Mouse (Mus musculus) thymus, postnatal 10 days (tissue): ENCODE measurements around the gene Akap13.
"Not testable (repeated sequence)": the region's sequence is repeated elsewhere in the genome, so short reads cannot be mapped to it uniquely, and the experiment has no call there.

Source experiments
- DNase-seq, 2 experiments: peaks; one replicate each; pipeline ENCODE4 v3.0.0; 2021; ENCODE audit warnings: low spot score in 2 of 2

The Akap13 gene

DNA sequence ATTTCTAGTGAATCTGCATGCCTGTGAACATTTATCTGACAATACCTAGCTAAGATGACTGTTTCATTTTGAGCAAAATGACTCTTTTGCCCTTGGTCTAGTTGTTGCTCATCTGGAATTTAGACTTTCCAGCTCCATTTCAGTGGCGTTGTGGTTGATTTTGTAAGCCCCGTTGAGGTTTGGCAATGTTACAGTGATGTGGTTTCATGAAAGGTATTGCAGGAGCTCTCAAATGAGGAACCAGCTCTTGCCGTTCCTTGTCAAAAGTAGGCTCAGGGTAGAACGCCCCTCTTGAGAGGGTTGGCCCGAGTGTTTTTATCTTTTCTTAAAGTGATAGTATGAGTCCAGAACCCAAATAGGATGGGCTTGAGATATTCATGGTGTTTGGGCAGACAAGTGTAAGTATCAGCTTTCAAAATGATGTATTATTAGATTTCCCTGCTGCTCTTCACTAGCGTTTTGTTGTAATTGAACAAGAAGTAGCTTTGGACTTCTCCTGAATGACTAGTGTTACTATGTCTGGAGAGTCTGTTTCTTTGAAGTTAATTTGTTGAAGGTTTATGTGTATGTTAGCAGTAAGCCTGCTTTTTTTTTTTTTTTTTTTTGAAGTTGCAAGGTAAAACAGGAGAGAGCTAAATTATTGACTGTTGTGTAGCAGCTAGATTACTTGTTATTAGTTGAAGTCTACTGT, 140.9 kb downstream of the Akap13 start:
- peak; percentile 45 to 57 for DNase-seq

DNA sequence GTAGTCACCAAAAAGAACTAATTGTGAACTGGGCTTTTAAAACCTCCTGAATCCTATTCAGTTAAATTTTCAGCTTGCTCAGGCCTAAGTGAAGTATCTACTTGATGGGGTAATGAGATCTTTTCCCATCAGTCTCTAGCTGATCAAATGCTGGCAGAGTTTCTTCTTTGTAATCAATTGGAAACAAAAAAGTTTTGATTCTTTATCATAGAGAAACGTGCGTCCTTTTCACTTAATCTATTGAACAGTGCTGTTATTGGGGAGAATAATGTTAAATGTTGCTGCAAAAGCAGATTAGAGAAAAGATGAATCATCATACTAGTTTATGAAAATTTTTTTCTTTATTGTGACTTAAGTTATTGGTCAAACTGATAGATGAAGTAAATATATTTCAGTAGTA, 142.5 kb downstream of the Akap13 start:
- DNase-seq, result no peak

DNA sequence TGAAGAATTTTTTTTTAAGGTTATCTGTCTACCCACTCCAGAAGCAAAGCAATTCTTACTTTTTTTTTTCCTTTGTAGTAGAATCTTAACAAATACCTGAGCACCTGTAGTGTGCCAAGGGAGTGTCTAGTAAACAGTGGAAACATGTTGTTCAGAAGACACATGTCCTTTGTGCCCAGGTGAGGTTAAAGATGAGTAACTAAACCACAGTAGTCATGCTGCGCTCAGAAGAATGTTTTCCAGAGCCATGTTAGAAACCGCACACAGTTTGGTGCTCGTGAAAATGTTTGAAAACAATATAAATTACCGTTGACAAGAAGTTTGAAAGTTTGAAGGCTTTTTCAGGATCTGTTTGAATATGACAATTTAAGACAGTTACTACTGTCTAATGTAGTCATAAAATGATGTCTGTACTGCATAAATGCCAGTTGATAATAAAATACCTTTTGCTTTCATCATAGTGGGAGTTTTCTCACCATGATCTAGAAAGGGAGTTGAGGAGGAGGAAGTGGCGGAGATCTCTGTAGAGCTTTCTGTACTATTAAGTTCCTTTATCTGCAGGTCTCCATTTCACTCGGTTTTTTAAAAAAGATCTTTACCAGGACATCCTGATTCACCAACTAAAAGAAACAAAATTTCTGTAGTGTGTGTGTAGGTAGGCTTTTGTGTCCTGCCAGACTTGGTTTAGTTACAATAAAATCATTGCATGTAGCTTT, 145.2 kb downstream of the Akap13 start:
- DNase-seq, result peak in 1 of 2 experiments; percentile 37

DNA sequence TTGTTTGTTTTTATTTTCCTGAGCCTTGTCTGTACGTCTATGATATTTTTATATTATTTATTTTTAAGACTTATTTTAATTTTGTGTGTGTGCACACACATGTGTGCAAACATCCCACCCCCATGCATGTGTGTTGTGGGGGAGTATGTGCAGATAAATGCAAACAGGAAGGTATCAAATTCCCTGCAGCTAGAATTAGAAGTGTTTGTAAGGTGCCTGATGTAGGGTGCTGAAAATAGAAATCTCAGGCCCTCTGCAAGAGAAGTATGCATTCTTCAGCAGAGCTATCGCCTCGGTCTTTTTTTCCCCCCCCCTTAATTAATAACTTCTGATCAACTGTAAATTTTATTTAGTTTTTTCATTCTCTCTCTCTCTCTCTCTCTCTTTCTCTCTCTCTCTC, 151.9 kb downstream of the Akap13 start:
- DNase-seq, result no peak

- peak in 1 of 2 experiments; percentile 35 for DNase-seq
Measured at GRCm38 (mm10) chr7:75608716-75609115, 153.4 kb downstream of the Akap13 start.

DNA sequence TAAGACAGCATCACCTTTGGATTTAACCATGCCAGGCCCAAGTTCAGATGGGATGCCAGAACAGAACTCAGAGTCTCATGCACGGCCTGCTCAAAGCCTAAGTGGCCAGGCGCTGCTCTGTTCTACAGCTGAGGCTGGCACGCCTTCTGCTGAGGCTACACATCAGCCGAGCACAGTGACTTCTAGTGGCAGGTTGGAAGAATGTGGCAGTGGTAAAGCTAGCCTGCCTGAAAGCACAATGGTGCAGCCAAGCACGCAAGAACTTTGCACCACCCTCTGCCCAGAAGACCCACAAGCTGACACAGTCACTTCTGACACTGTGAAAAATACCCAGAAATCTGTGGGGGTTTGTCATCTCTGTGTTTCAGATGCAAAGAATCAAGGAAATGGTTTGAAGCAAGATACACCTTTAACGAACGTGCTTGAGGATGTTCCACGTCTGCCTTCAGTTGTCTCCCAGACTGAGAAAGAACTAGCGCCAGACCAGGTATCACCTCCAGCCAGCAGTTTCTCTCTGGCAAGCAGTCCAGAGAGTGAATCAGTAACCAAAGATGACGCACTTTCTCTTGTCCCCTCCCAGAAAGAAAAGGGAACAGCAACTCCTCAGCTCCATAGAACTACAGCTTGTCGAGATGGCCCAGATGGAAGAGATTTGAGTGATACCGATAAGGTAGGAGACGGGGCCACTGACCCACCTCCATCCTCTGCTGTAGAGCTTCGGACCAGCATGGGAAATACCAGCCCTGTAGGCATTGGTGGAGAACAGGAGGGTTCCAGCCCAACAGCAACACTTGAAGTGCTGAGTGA, 154.3 kb downstream of the Akap13 start:
- DNase-seq, result peak; percentile 54 to 55

DNA sequence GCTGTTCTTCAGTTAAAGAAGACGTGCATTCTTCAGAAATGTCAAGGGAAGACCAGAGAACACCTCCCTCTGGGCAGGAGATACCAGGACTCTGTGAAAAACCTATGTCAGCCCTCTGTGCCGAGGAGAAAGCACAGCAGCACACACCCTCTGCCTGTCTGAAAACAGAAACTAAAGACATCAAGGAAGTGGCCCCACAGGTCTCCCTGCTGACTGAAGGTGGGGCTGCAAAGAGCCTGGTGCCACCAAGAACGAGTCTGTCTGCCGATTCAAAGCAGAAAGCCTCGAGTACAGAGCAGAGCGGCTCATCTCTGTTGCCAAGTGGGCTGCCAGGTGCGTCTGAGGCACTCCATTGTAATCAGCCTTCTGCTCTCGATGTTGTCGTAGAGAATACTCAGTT, 155.1 kb downstream of the Akap13 start:
- peak; percentile 69 to 70 for DNase-seq

DNA sequence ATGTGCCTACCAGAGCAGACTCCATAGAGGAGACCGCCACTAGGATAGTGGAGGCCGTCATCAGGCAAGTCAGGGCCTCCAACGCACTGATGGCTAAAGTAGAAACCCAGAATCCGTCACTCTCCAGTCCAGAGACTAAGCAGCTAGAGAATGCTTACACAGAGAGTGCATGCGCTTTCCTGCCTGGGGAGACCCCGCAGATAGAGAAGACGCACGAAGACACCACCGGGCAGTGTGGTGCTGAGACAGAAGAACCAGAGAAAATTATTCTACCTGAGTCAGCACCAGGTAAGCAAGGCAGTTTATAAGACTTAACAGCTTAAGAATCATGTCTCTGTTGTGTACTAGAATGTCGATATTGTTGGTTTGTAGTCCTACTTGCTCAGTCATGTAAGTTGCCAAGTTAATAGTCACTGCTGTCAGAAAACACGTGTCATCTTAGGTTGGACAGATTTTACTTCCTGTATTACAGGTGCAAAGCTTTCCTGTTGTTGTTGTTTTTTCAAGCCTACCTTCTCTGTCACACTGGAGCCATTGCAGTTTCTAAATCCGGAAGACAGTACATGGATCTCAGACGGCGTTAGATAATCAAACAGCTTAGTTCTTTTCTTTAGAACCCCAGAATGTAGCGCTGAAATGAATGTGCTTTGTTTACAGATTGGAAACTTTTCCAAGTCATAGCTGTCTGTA, 156.1 kb downstream of the Akap13 start:
- DNase-seq, result no peak

DNA sequence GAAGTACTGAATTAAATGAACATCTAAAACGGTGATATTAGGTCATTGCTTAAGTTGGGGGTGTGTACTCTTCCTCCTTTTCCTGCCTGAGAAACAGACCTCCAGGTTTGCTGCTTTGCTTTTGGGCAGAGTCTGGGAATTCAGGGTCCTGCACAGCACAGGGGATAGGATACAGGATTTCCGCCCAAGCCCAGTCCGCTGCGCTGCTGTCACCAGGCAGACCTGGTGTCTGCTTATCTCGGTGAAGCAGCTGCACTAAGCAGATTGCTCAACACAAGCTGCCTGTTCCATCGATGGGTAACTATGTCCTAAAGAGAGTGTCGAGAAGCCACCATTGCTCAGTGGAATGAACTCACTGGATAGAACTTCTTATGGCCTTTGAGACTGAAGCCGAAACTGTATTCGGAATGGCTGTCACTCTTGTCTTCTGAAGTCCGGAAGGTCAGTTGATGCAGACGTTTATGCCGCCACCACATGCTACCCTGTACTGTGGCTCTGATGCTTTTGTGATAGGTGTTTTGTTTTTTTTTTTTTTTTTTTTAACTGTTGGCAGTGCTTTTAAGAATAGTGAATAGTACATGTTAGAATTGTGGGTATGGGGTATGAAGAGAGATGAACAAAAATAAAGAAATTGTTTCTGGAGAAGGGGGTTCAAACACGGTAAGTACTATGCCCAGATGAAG, 156.8 kb downstream of the Akap13 start:
- peak; percentile 17 to 29 for DNase-seq

GRCm38 (mm10) chr7:75612683-75613053, 157.3 kb downstream of the Akap13 start:
- no peak for DNase-seq

DNA sequence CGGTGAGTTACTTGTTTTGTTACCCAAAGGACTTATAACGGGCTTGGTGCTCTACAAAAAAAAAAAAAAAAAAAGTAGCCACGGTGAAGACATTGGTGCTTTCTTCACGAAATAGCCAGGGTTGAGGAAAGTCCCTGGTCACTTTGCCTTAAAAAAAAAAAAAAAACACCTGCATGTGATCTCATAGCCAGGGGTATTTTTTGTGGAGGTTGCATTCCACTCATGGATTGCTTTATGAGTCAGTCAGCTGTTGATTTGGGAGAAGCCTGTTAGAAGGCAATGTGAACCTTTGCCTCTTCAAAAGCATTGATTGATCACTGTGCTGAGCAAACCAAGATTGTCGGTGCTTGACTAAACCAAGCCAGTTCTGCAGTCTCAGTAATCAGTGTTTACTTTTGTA, 157.9 kb downstream of the Akap13 start:
- DNase-seq, result no peak

DNA sequence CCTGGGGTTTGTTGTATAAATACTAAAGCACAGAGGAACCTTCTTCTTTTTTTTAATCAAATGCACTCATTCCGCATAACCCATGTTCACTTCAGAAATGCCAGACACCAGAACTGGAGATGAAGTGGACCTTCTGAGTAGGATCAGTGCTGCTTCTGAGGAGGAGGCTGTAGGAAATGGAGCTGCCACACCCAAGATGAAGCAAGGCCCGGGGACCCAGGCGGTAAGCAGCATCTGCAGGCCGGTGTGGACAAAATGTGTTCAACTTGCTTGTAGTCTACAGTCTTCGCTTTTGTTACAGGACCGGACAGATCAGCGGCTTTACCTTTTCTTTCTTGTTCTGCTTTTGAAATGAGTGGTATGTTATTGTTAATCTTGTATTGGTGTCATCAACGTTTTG, 159.5 kb downstream of the Akap13 start:
- DNase-seq, result no peak

DNA sequence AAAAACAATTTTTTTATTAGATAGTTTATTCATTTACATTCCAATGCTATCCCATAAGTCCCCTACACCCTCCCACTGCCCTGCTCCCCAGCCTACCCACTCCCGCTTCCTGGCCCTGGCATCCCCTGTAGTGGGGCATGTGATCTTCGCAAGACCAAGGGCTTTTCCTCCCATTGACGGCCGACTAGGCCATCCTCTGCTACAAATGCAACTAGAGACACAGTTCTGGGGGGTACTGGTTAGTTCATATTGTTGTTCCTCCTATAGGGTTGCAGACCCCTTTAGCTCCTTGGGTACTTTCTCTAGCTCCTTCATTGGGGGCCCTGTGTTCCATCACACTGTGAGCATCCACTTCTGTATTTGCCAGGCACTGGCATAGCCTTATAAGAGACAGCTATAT, 161.9 kb downstream of the Akap13 start:
- not testable (repeated sequence) for DNase-seq

GRCm38 (mm10) chr7:75618699-75619098, 163.4 kb downstream of the Akap13 start:
- DNase-seq, result no peak

GRCm38 (mm10) chr7:75619875-75620274, 164.5 kb downstream of the Akap13 start:
- DNase-seq, result no peak

- DNase-seq, result no peak
Measured at GRCm38 (mm10) chr7:75620395-75620960, 165.1 kb downstream of the Akap13 start.

DNA sequence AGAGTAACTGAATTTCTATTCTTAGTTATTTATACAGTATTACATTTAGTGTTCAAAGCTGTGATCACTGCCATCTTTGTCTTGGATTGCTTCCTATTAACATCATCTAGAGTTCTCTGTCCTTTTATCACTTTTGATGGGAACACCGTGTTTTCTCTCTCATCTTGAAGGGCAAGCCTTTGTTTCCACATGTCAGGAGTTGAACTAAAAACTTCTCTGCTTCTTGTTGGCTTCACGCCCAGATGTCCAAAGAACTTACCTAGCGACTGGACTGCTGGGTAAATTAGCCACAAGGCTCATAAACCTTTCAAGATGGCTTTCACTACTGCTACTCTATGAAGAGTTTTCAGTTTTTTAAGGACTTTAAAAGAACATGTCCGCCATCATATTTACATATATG, 165.6 kb downstream of the Akap13 start:
- no peak for DNase-seq

GRCm38 (mm10) chr7:75627831-75628230, 172.5 kb downstream of the Akap13 start:
- DNase-seq, result no peak

- no peak for DNase-seq
Measured at GRCm38 (mm10) chr7:75629669-75630068, 174.3 kb downstream of the Akap13 start.

GRCm38 (mm10) chr7:75632941-75633340, 177.6 kb downstream of the Akap13 start:
- no peak for DNase-seq

GRCm38 (mm10) chr7:75633393-75633792, 178.1 kb downstream of the Akap13 start:
- no peak for DNase-seq
